Mouse (Mus musculus): ENCODE results near the gene Ebf1.
"Not testable (repeated sequence)": the region's sequence is repeated elsewhere in the genome, so short reads cannot be mapped to it uniquely, and the experiment has no call there.

DNA sequence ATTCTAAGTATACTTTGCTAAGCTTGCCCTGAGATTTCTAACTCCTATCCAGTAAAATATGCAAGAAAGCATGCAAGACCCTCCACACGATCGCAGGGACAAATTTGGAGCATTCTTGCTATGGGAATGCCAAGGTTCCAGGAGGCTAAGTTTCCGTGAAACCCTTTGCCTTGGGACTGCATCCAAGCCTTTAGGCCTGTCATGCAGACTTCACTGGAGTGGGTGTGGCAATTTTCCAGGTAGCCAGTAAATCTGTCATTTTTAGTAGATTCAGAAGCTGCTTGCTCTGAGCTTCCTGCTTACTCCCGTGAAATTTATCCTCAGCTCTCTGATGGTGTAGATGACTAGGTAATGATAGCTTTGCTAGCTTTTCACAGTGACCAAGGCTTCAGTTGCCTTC lies 46.8 kb upstream of the Ebf1 start:
- not testable (repeated sequence) for TF ChIP-seq CTCF, EP300 (IDR thresholded peaks at IDR 0.05; ENCODE audit: low read depth)
